8 mouse cellular contexts compared by ENCODE assay signal in the genomic region with DNA sequence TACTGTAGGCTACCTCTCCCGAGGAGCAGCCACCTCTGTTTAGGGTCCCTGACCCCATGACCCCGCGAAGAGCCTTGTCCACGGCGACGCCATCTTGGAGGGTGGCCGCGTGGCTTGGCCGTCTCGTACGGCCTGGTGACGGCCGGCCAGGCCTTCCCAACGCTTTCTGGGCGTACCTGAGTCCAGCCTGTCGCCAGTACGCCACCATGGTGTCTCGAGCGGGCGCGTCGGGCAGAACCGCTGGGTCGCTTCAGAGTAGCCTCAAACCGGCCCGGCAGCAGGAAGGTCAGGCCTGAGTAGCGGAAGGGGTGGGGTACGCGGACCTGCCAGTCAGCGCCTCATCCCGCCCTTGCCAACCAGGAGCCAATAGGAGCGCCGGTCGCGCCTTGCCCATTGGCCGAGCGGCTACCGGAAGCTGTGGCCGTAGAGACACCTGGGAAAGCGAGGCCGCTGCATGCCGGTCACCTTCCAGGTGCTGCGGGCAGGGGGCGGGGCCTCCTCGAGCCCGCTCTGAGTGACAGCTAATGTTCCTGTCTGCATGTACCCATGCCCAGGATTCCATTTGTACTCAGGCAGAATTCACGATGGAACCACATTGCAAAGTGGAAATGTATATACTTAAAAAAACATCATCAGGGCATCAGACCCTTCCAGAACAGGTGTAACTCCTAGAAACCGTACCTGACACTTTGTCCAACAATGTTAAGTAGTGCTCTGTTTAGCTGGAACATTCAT. TPM values are rescaled to one million over a fixed set of nuclear protein-coding genes. Genes with fewer than 3 reads are reported as not detected.
DNase-seq lines count a peak whose midpoint lies in the region; ATAC-seq and TF ChIP-seq lines count a peak whose summit lies in the region.

Gene Atp5e, minus strand, starts transcription at position 317 of the 735 bp plus-strand sequence.

- H3K4me3 ChIP-seq in C2C12 (ENCODE audit: insufficient read depth, poor library complexity, severe bottlenecking) = peak within 1 kb of the TSS; percentile 68
- H3K4me3 ChIP-seq in erythroblast, embryonic 14.5 days (replicated peaks) = peak within 1 kb of the TSS; percentile 70
- H3K4me3 ChIP-seq in heart, embryonic 12.5 days = peak within 1 kb of the TSS; percentile 96
- H3K4me3 ChIP-seq in kidney, postnatal 0 days (replicated peaks; ENCODE audit: low read depth, low read length) = peak within 1 kb of the TSS; percentile 66
- H3K4me3 ChIP-seq in liver, embryonic 11.5 days (ENCODE audit: low read depth, low read length) = peak within 1 kb of the TSS; percentile 84
- H3K4me3 ChIP-seq in stomach, embryonic 14.5 days (ENCODE audit: low read depth, low read length) = peak within 1 kb of the TSS; percentile 55

- no peak for TF ChIP-seq CTCF in C2C12 (IDR thresholded peaks at IDR 0.05; ENCODE audit: control insufficient read depth, insufficient read depth, insufficient read length)
- TF ChIP-seq CTCF in brain, embryonic 14.5 days (IDR thresholded peaks at IDR 0.05; ENCODE audit: borderline replicate concordance, extremely low read depth, insufficient read depth, insufficient read length) = no peak
- TF ChIP-seq CTCF in kidney, postnatal 0 days (IDR thresholded peaks at IDR 0.05; ENCODE audit: low read depth) = no peak; the same call in 1 of the 2 replicates

- H3K4me1 ChIP-seq in erythroblast, embryonic 14.5 days (ENCODE audit: control insufficient read depth) = peaks cover 48% of the 10 kb centered on the region
- peaks cover 7% of the 10 kb centered on the region for H3K4me1 ChIP-seq in heart, embryonic 12.5 days (replicated peaks)
- no peaks in the 10 kb centered on the region for H3K4me1 ChIP-seq in kidney, postnatal 0 days (replicated peaks; ENCODE audit: insufficient read depth, low read length)
- peaks cover 10% of the 10 kb centered on the region; the same call in 1 of the 2 replicates for H3K4me1 ChIP-seq in liver, embryonic 11.5 days (replicated peaks; ENCODE audit: control insufficient read depth, insufficient read depth, low read length)
- H3K4me1 ChIP-seq in stomach, embryonic 14.5 days (ENCODE audit: control insufficient read depth, insufficient read depth, low read length) = no peaks in the 10 kb centered on the region

- peaks cover 73% of the 10 kb centered on the region for H3K36me3 ChIP-seq in C2C12 (ENCODE audit: control insufficient read depth, insufficient read depth)
- peaks cover 89% of the 10 kb centered on the region for H3K36me3 ChIP-seq in erythroblast, embryonic 14.5 days (ENCODE audit: control insufficient read depth)
- peaks cover 66% of the 10 kb centered on the region for H3K36me3 ChIP-seq in heart, embryonic 12.5 days
- peaks cover 26% of the 10 kb centered on the region for H3K36me3 ChIP-seq in kidney, postnatal 0 days (ENCODE audit: insufficient read depth, low read length)
- peaks cover 33% of the 10 kb centered on the region for H3K36me3 ChIP-seq in liver, embryonic 11.5 days (ENCODE audit: control insufficient read depth, insufficient read depth, low read length)
- H3K36me3 ChIP-seq in stomach, embryonic 14.5 days (ENCODE audit: control insufficient read depth, insufficient read depth, low read length) = peaks cover 37% of the 10 kb centered on the region

- H3K79me2 ChIP-seq in C2C12 (ENCODE audit: control insufficient read depth, insufficient read depth) = peaks cover 47% of the 10 kb centered on the region

- H3K27me3 ChIP-seq in C2C12 (ENCODE audit: control insufficient read depth, insufficient read depth, insufficient read length) = no peaks in the 10 kb centered on the region
- no peaks in the 10 kb centered on the region for H3K27me3 ChIP-seq in erythroblast, embryonic 14.5 days (ENCODE audit: control insufficient read depth)
- no peaks in the 10 kb centered on the region for H3K27me3 ChIP-seq in heart, embryonic 12.5 days (replicated peaks)
- H3K27me3 ChIP-seq in kidney, postnatal 0 days (ENCODE audit: insufficient read depth, low read length) = no peaks in the 10 kb centered on the region
- no peaks in the 10 kb centered on the region for H3K27me3 ChIP-seq in liver, embryonic 11.5 days (replicated peaks; ENCODE audit: control insufficient read depth, insufficient read depth, low read length)
- no peaks in the 10 kb centered on the region for H3K27me3 ChIP-seq in stomach, embryonic 14.5 days (ENCODE audit: control insufficient read depth, insufficient read depth, low read length)

- peak within 1 kb of the TSS; percentile 97 for H3K4me2 ChIP-seq in heart, embryonic 12.5 days
- peak within 1 kb of the TSS; percentile 98 for H3K4me2 ChIP-seq in kidney, postnatal 0 days (ENCODE audit: low read length)
- H3K4me2 ChIP-seq in liver, embryonic 11.5 days = peak within 1 kb of the TSS; percentile 98
- H3K4me2 ChIP-seq in stomach, embryonic 14.5 days (replicated peaks; ENCODE audit: low read depth, low read length) = peak within 1 kb of the TSS; percentile 92

- no peak for TF ChIP-seq POLR2A in brain, embryonic 14.5 days (IDR thresholded peaks at IDR 0.05; ENCODE audit: borderline replicate concordance, extremely low read depth, insufficient read depth, insufficient read length, poor library complexity, severe bottlenecking)

- 2% methylated on average over 48 of the region's 48 CpGs for WGBS in heart, embryonic 12.5 days
- WGBS in kidney, postnatal 0 days = 2% methylated on average over 48 of the region's 48 CpGs
- 3% methylated on average over 48 of the region's 48 CpGs for WGBS in liver, embryonic 11.5 days
- WGBS in stomach, embryonic 14.5 days = 2% methylated on average over 48 of the region's 48 CpGs

- peak within 1 kb of the TSS; percentile 89 for H3ac ChIP-seq in C2C12 (ENCODE audit: control insufficient read depth, insufficient read length, low read depth)

- H3K9me3 ChIP-seq in erythroblast, embryonic 14.5 days (ENCODE audit: control insufficient read depth, low read length) = no peaks in the 10 kb centered on the region
- H3K9me3 ChIP-seq in heart, embryonic 12.5 days (replicated peaks) = no peaks in the 10 kb centered on the region
- no peaks in the 10 kb centered on the region for H3K9me3 ChIP-seq in kidney, postnatal 0 days (replicated peaks; ENCODE audit: low read length)
- H3K9me3 ChIP-seq in liver, embryonic 11.5 days (ENCODE audit: control insufficient read depth, low read length) = no peaks in the 10 kb centered on the region
- H3K9me3 ChIP-seq in stomach, embryonic 14.5 days (ENCODE audit: control insufficient read depth, low read depth, low read length) = no peaks in the 10 kb centered on the region

- H3K79me3 ChIP-seq in C2C12 (ENCODE audit: low read depth) = peaks cover 41% of the 10 kb centered on the region

- peak; percentile 99 for ATAC-seq in heart, embryonic 12.5 days (ENCODE audit: insufficient number of reproducible peaks, low FRiP score)
- ATAC-seq in kidney, postnatal 0 days (replicated peaks; ENCODE audit: low FRiP score, low read depth) = peak; percentile 100
- peak; percentile 99 for ATAC-seq in liver, embryonic 11.5 days (replicated peaks; ENCODE audit: low FRiP score)
- ATAC-seq in stomach, embryonic 14.5 days (ENCODE audit: insufficient number of reproducible peaks, insufficient read depth, low FRiP score, low read depth) = peak; percentile 99

- peak within 1 kb of the TSS; percentile 91 for H3K9ac ChIP-seq in heart, embryonic 12.5 days
- peak within 1 kb of the TSS; percentile 74 for H3K9ac ChIP-seq in kidney, postnatal 0 days (ENCODE audit: low read depth, low read length)
- peak within 1 kb of the TSS; percentile 88 for H3K9ac ChIP-seq in liver, embryonic 11.5 days (ENCODE audit: low read depth, low read length)
- peak within 1 kb of the TSS; percentile 47 for H3K9ac ChIP-seq in stomach, embryonic 14.5 days (replicated peaks; ENCODE audit: low read depth, low read length)

- peak; percentile 97 for DNase-seq in brain, embryonic 14.5 days (ENCODE audit: low read depth)
- peak; percentile 98 for DNase-seq in kidney, postnatal 0 days (ENCODE audit: low spot score)
- peak; percentile 90 for DNase-seq in liver, embryonic 11.5 days (ENCODE audit: low spot score)
- peak; percentile 83 for DNase-seq in naive thymus-derived CD4-positive, alpha-beta T cell, adult 2 months (ENCODE audit: low read depth)

- H3K27ac ChIP-seq in heart, embryonic 12.5 days (ENCODE audit: poor library complexity, severe bottlenecking) = peak within 1 kb of the TSS; percentile 77
- H3K27ac ChIP-seq in kidney, postnatal 0 days = peak within 1 kb of the TSS; percentile 83
- H3K27ac ChIP-seq in liver, embryonic 11.5 days (ENCODE audit: low read depth, low read length) = peak within 1 kb of the TSS; percentile 83
- peak within 1 kb of the TSS; percentile 59; the same call in 1 of the 2 replicates for H3K27ac ChIP-seq in stomach, embryonic 14.5 days (ENCODE audit: low read length)

TF ChIP-seq in C2C12, 6 proteins besides CTCF, POLR2A, EP300 and RAD21:
- peak; percentile 86 for TF ChIP-seq MAX (IDR thresholded peaks at IDR 0.05)
- no peak for TF ChIP-seq USF1 (IDR thresholded peaks at IDR 0.05; ENCODE audit: low read depth)
- no peak for TF ChIP-seq FOSL1 (IDR thresholded peaks at IDR 0.05; ENCODE audit: insufficient read depth, low read length, poor library complexity, severe bottlenecking)
TF ChIP-seq in C2C12: peak in this region for 1.

RNA-seq across cellular contexts. Expression of gene Atp5e, which starts in this region (rescaled TPM):
- 827 TPM for polyA plus RNA-seq in C2C12 (2012; fragmentation: generic; extraction: Trizol)
- polyA plus RNA-seq in brain, embryonic 14.5 days (2012; rRNA removed) = 387 and 406 TPM in 2 replicates
- polyA plus RNA-seq in erythroblast, embryonic 14.5 days (2012) = 23.3 and 35.9 TPM in 2 replicates
- 1,038 and 1,054 TPM in 2 replicates for polyA plus RNA-seq in heart, embryonic 12.5 days (2016; fragmentation: Nextera tagmentation; extraction: Ambion mirVana)
- polyA plus RNA-seq in kidney, postnatal 0 days (2015; fragmentation: Nextera tagmentation; extraction: Ambion mirVana) = 1,098 and 1,156 TPM in 2 replicates
- polyA plus RNA-seq in liver, embryonic 11.5 days (2014; fragmentation: Nextera tagmentation; extraction: Ambion mirVana) = 597 and 634 TPM in 2 replicates
- polyA plus RNA-seq in stomach, embryonic 14.5 days (2014; fragmentation: Nextera tagmentation; extraction: Ambion mirVana) = 875 and 936 TPM in 2 replicates

Comparison
In these comparisons a context has a peak if more than half of its experiments do, and no peak if none do; other contexts are left out.
1. Peak in every context shown above with its lines: DNase-seq, ATAC-seq, H3K4me3 ChIP-seq and H3K27ac ChIP-seq.
2. RNA of gene Atp5e (polyA plus RNA-seq): 1,098 to 1,156 TPM in kidney, postnatal 0 days, 1,038 to 1,054 TPM in heart, embryonic 12.5 days, 875 to 936 TPM in stomach, embryonic 14.5 days, 827 TPM in C2C12 (single experiment), 597 to 634 TPM in liver, embryonic 11.5 days and 387 to 406 TPM in brain, embryonic 14.5 days; 23.3 to 35.9 TPM in erythroblast, embryonic 14.5 days; every median in the first group is over 10 times any median in the second.